Comparison of ENCODE assay signal across 8 mouse cellular contexts in the genomic region with DNA sequence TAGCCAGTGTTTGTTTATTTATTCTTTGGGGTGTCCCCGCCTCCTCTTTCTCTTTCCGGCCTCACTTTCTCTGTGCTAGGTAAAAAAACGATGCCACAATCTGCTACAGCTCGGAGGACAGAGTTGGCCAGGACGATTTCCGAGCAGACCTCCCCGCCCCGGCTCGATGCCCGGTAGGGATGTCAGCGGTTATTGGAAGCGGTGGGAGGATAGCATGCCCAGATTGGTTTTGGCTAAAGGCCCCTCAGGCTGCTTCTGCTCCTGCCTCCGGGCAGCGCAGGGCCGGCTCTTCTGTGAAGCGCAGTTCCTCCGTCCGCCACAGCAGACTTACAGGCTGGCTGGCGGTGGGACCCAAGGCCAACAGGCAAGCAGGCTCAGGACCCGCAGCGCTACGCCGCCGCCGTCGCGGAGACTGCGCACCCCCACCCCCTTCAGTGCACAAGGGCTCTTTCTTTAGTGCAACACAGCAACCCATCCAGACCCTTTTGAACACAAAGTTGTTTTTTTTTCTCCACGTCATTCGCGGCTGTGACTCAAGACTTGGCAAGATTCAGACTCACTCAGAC. TPM values are rescaled to one million over a fixed set of nuclear protein-coding genes. Genes with fewer than 3 reads are reported as not detected.
DNase-seq lines count a peak whose midpoint lies in the region; ATAC-seq lines count a peak whose summit lies in the region.

A gene (minus strand): TSS at position 414 of the 566 bp plus-strand sequence.

- peaks cover 11% of the 10 kb centered on the region for H3K27me3 ChIP-seq in neural tube, embryonic 11.5 days (ENCODE audit: control insufficient read depth, insufficient read depth, low read length)
- H3K27me3 ChIP-seq in embryonic facial prominence, embryonic 10.5 days (replicated peaks; ENCODE audit: low read depth, poor library complexity, severe bottlenecking): peaks cover 98% of the 10 kb centered on the region
- peaks cover 29% of the 10 kb centered on the region for H3K27me3 ChIP-seq in intestine, embryonic 15.5 days (replicated peaks)
- H3K27me3 ChIP-seq in stomach, embryonic 15.5 days (replicated peaks): peaks cover 21% of the 10 kb centered on the region; the same call in 1 of the 2 replicates

- peak; percentile 87 for DNase-seq in neural tube, embryonic 11.5 days (ENCODE audit: low spot score)
- no peak for DNase-seq in neural tube, embryonic 10.5 days (ENCODE audit: extremely low spot score, low spot score)
- peak; percentile 85 for DNase-seq in embryonic facial prominence, embryonic 10.5 days (ENCODE audit: low spot score)
- peak; percentile 58 to 63 for DNase-seq in left cerebral cortex, postnatal 25 days (ENCODE audit: low spot score in 2 of 2)
- DNase-seq in mesoderm, embryonic 11.5 days (ENCODE audit: low read depth, low spot score): peak; percentile 83

- peaks cover 27% of the 10 kb centered on the region for H3K4me1 ChIP-seq in neural tube, embryonic 11.5 days (ENCODE audit: control insufficient read depth, insufficient read depth, low read length)
- peaks cover 73% of the 10 kb centered on the region for H3K4me1 ChIP-seq in embryonic facial prominence, embryonic 10.5 days
- H3K4me1 ChIP-seq in intestine, embryonic 15.5 days (replicated peaks): peaks cover 20% of the 10 kb centered on the region
- H3K4me1 ChIP-seq in stomach, embryonic 15.5 days: peaks cover 37% of the 10 kb centered on the region

- intact Hi-C loops in left cerebral cortex, postnatal 25 days (cut with DNase I): loop anchor here (5.0 kb wide), 1 partner anchor 343 kb away; no protein-coding TSS in a partner anchor

- peak within 1 kb of the TSS; percentile 57 for H3K4me3 ChIP-seq in neural tube, embryonic 11.5 days (ENCODE audit: low read depth, low read length)
- H3K4me3 ChIP-seq in embryonic facial prominence, embryonic 10.5 days: peak within 1 kb of the TSS; percentile 67
- H3K4me3 ChIP-seq in intestine, embryonic 15.5 days (replicated peaks): peak within 1 kb of the TSS; percentile 51
- H3K4me3 ChIP-seq in stomach, embryonic 15.5 days (replicated peaks): peak within 1 kb of the TSS; percentile 58

- under 1% methylated on average over 31 of the region's 31 CpGs for WGBS in neural tube, embryonic 11.5 days
- WGBS in embryonic facial prominence, embryonic 10.5 days: under 1% methylated on average over 31 of the region's 31 CpGs
- under 1% methylated on average over 31 of the region's 31 CpGs for WGBS in intestine, embryonic 15.5 days
- under 1% methylated on average over 31 of the region's 31 CpGs for WGBS in stomach, embryonic 15.5 days

- peak; percentile 58 for ATAC-seq in neural tube, embryonic 11.5 days (ENCODE audit: insufficient read depth, low FRiP score, low TSS enrichment)
- peak; percentile 54 for ATAC-seq in granulocyte monocyte progenitor cell, adult 5-6 weeks (replicated peaks; ENCODE audit: poor library complexity, severe bottlenecking)
- peak; percentile 70; the same call in 1 of the 2 replicates for ATAC-seq in intestine, embryonic 15.5 days
- peak; percentile 32; the same call in 1 of the 2 replicates for ATAC-seq in stomach, embryonic 15.5 days (ENCODE audit: insufficient read depth, low FRiP score, low read depth)

- no peaks in the 10 kb centered on the region for H3K9me3 ChIP-seq in neural tube, embryonic 11.5 days (ENCODE audit: control insufficient read depth, low read length)
- H3K9me3 ChIP-seq in embryonic facial prominence, embryonic 10.5 days: no peaks in the 10 kb centered on the region
- no peaks in the 10 kb centered on the region for H3K9me3 ChIP-seq in intestine, embryonic 15.5 days
- H3K9me3 ChIP-seq in stomach, embryonic 15.5 days: no peaks in the 10 kb centered on the region

- no peaks in the 10 kb centered on the region for H3K36me3 ChIP-seq in neural tube, embryonic 11.5 days (ENCODE audit: control insufficient read depth, insufficient read depth, low read length)
- H3K36me3 ChIP-seq in embryonic facial prominence, embryonic 10.5 days (replicated peaks): no peaks in the 10 kb centered on the region
- H3K36me3 ChIP-seq in intestine, embryonic 15.5 days: no peaks in the 10 kb centered on the region
- no peaks in the 10 kb centered on the region for H3K36me3 ChIP-seq in stomach, embryonic 15.5 days

- H3K4me2 ChIP-seq in neural tube, embryonic 11.5 days (ENCODE audit: low read depth): peak within 1 kb of the TSS; percentile 97
- peak within 1 kb of the TSS; percentile 97 for H3K4me2 ChIP-seq in intestine, embryonic 15.5 days (replicated peaks)
- H3K4me2 ChIP-seq in stomach, embryonic 15.5 days: peak within 1 kb of the TSS; percentile 99

- peak within 1 kb of the TSS; percentile 73 for H3K27ac ChIP-seq in neural tube, embryonic 11.5 days (ENCODE audit: low read depth, low read length)
- H3K27ac ChIP-seq in embryonic facial prominence, embryonic 10.5 days (replicated peaks): peak within 1 kb of the TSS; percentile 72
- H3K27ac ChIP-seq in intestine, embryonic 15.5 days: peak within 1 kb of the TSS; percentile 59; the same call in 1 of the 2 replicates
- peak within 1 kb of the TSS; percentile 78 for H3K27ac ChIP-seq in stomach, embryonic 15.5 days

- peak within 1 kb of the TSS; percentile 72 for H3K9ac ChIP-seq in neural tube, embryonic 11.5 days (ENCODE audit: low read length)
- H3K9ac ChIP-seq in intestine, embryonic 15.5 days: peak within 1 kb of the TSS; percentile 53
- H3K9ac ChIP-seq in stomach, embryonic 15.5 days: peak within 1 kb of the TSS; percentile 50; the same call in 1 of the 2 replicates

RNA-seq across cellular contexts. Expression of the gene that starts here (rescaled TPM):
- polyA plus RNA-seq in neural tube, embryonic 11.5 days (2014; fragmentation: Nextera tagmentation; extraction: Ambion mirVana): 39.5 and 40.4 TPM in 2 replicates
- polyA plus RNA-seq in embryonic facial prominence, embryonic 10.5 days (2016; fragmentation: Nextera tagmentation; extraction: Ambion mirVana): 13.4 and 15.4 TPM in 2 replicates
- not detected in 2 replicates for total RNA-seq in granulocyte monocyte progenitor cell, adult 5-6 weeks (2014; fragmentation: Nextera tagmentation)
- total RNA-seq in granulocyte monocyte progenitor cell, adult 5-6 weeks (2017): not detected in 2 replicates
- 20.6 and 22.3 TPM in 2 replicates for polyA plus RNA-seq in intestine, embryonic 15.5 days (2015; fragmentation: Nextera tagmentation; extraction: Ambion mirVana)
- 10 to 100 TPM; 30.6 to 40.2 TPM for total RNA-seq in left cerebral cortex, postnatal 25 days (2021)
- polyA plus RNA-seq in stomach, embryonic 15.5 days (2015; fragmentation: Nextera tagmentation; extraction: Ambion mirVana): 33.0 and 40.4 TPM in 2 replicates

Comparison
In these comparisons a context has a peak if more than half of its experiments do, and no peak if none do; other contexts are left out.
1. RNA of the gene that starts here (total RNA-seq): 30.6 to 40.2 TPM in left cerebral cortex, postnatal 25 days; not detected in granulocyte monocyte progenitor cell, adult 5-6 weeks; every median in the first group is over 10 times any median in the second.
2. Peak in ATAC-seq in granulocyte monocyte progenitor cell, adult 5-6 weeks; RNA of the gene not detected or under 1 TPM.
3. Peak in every context shown above with its lines, with median percentiles within 50 percentile points of each other: ATAC-seq, H3K27ac ChIP-seq, H3K4me2 ChIP-seq, H3K4me3 ChIP-seq and H3K9ac ChIP-seq.